Mouse (Mus musculus) midbrain, embryonic 14.5 days (tissue): ENCODE measurements at regions not wholly inside any gene's neighbourhood (a gene's known extent, or its start where the extent isn't known, plus 50 kb on each side); places are given as distances from the start of the nearest gene placed in this dataset.

Source experiments
- ATAC-seq: fragments of 200-750 bp; cut with Nextera tagmentation; 2 replicates; pipeline ENCODE4 v1.8.0; 2017; ENCODE audit warnings: moderate number of reproducible peaks, moderate library complexity; ENCODE audit not compliant: low FRiP score, low TSS enrichment
- DNase-seq: peaks from one replicate; pipeline ENCODE4 v3.0.0-alpha.2; 2015
- H3K27ac ChIP-seq: fragments of 300-500 bp; sonication (generic); replicated peaks from 2 replicates; pipeline ENCODE4 v1.5.1; 2014; ENCODE audit warnings: mild to moderate bottlenecking, low read depth, low read length, moderate library complexity
- H3K27me3 ChIP-seq: fragments of 300-500 bp; sonication (generic); 2 replicates; pipeline ENCODE4 v1.6.1; 2014; ENCODE audit warnings: low read length, control low read depth, mixed read lengths; ENCODE audit not compliant: control insufficient read depth, insufficient read depth
- H3K36me3 ChIP-seq: fragments of 300-500 bp; sonication (generic); 2 replicates; pipeline ENCODE4 v1.6.1; 2014; ENCODE audit warnings: low read length, control low read depth; ENCODE audit not compliant: control insufficient read depth, insufficient read depth
- H3K4me1 ChIP-seq: fragments of 300-500 bp; sonication (generic); 2 replicates; pipeline ENCODE4 v1.6.1; 2014; ENCODE audit warnings: mild to moderate bottlenecking, antibody characterized with exemption, low read length, control low read depth; ENCODE audit not compliant: control insufficient read depth, insufficient read depth
- H3K4me2 ChIP-seq: fragments of 300-500 bp; sonication (generic); 2 replicates; pipeline ENCODE4 v1.6.1; 2014; ENCODE audit warnings: mild to moderate bottlenecking, low read length, moderate library complexity
- H3K4me3 ChIP-seq: fragments of 300-500 bp; sonication (generic); replicated peaks from 2 replicates; pipeline ENCODE4 v1.5.1; 2014; ENCODE audit warnings: low read depth, low read length
- H3K9ac ChIP-seq: fragments of 300-500 bp; sonication (generic); replicated peaks from 2 replicates; pipeline ENCODE4 v1.6.1; 2014; ENCODE audit warnings: mild to moderate bottlenecking, low read length, moderate library complexity
- H3K9me3 ChIP-seq: fragments of 300-500 bp; sonication (generic); 2 replicates; pipeline ENCODE4 v1.6.1; 2016; ENCODE audit warnings: low read length, control low read depth, mixed read lengths; ENCODE audit not compliant: control insufficient read depth
- WGBS: fragments of 180-500 bp; shearing (Covaris S2); extraction: QIAGEN DNeasy Blood & Tissue Kit; methylation state at CpG from one replicate; pipeline ENCODE4 v1.1.7; 2014; 5-methylcytosine and 5-hydroxymethylcytosine counted together

DNA sequence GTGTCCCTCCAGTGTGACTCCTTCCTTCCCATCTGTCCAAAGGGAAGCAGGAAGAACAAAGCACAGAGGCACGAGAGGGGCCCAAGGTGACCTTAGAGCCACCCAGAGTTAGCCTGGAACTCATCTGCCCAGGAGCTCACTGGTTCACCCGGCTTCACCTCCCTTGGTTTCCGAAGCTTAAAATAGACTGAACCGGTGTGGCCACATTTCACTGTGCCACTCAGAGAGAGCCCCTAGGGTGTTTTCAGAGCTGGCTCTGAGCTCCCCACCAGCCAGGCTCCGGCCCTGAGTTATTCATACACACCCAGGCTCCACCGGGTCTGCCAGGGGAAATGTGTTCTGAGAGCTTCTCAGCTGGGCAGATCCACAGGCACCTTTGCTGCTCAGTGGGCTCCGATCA is 53.0 kb upstream of the Adrb1 start:
- H3K4me2 ChIP-seq = no peak overlapping the region
- H3K27me3 ChIP-seq = no peaks in the 10 kb centered on the region
- no peak overlapping the region for H3K27ac ChIP-seq
- WGBS = 78% methylated on average over 7 of the region's 7 CpGs
- 0 out of 2 replicates have a peak, but pooled peaks cover 3% of the 10 kb centered on the region for H3K4me1 ChIP-seq
- H3K4me3 ChIP-seq = no peak overlapping the region
- H3K36me3 ChIP-seq = no peaks in the 10 kb centered on the region
- no peaks in the 10 kb centered on the region for H3K9me3 ChIP-seq
- ATAC-seq (no peak), DNase-seq (no peak)
- H3K9ac ChIP-seq = no peak overlapping the region

GRCm38 (mm10) chr19:56669468-56669867 is 52.5 kb upstream of the Adrb1 start:
- no peak overlapping the region for H3K4me2 ChIP-seq
- WGBS = 71% methylated on average over 7 of the region's 7 CpGs
- H3K9me3 ChIP-seq = no peaks in the 10 kb centered on the region
- ATAC-seq = no peak
- no peak overlapping the region for H3K4me3 ChIP-seq
- DNase-seq = no peak
- H3K27ac ChIP-seq = no peak overlapping the region
- H3K4me1 ChIP-seq = no peaks in the 10 kb centered on the region
- no peaks in the 10 kb centered on the region for H3K36me3 ChIP-seq
- no peak overlapping the region for H3K9ac ChIP-seq
- H3K27me3 ChIP-seq = no peaks in the 10 kb centered on the region
